Mouse (Mus musculus): ENCODE results near the gene Wdfy1.

GRCm38 (mm10) chr1:79774164-79774780 is 1.7 kb downstream of the Wdfy1 start:
- TF ChIP-seq TAL1 (IDR thresholded peaks at IDR 0.05; ENCODE audit: low read length) (no peak), GATA1 (IDR thresholded peaks at IDR 0.05; ENCODE audit: low read length) (no peak)
